Mouse (Mus musculus) kidney, adult 9 months (tissue): ENCODE results near the gene Vamp1.
"Not testable (repeated sequence)": the region's sequence is repeated elsewhere in the genome, so short reads cannot be mapped to it uniquely, and the experiment has no call there.

Experiments
- DNase-seq: peaks from one replicate; pipeline ENCODE4 v3.0.0; 2022

Gene Vamp1

DNA sequence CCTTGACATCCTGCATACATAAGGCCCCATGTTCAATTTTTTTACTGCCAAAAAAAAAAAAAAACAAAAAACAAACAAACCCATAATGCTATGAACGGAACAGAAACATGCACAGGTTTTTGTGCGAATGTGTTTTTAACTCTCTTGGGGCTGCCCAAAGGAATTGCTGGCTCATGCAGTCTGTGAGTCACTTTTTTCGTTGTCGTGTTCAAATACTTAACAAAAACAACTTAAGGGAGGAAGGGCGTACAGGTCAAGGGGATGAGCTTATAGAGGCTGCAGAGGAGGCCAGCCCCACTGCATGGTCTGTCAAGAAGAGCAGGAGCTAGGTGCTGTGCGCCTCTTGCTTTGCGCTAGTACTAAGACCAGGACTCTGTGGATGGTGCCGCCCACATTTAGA, 37.4 kb downstream of the Vamp1 start:
- DNase-seq, result no peak

DNA sequence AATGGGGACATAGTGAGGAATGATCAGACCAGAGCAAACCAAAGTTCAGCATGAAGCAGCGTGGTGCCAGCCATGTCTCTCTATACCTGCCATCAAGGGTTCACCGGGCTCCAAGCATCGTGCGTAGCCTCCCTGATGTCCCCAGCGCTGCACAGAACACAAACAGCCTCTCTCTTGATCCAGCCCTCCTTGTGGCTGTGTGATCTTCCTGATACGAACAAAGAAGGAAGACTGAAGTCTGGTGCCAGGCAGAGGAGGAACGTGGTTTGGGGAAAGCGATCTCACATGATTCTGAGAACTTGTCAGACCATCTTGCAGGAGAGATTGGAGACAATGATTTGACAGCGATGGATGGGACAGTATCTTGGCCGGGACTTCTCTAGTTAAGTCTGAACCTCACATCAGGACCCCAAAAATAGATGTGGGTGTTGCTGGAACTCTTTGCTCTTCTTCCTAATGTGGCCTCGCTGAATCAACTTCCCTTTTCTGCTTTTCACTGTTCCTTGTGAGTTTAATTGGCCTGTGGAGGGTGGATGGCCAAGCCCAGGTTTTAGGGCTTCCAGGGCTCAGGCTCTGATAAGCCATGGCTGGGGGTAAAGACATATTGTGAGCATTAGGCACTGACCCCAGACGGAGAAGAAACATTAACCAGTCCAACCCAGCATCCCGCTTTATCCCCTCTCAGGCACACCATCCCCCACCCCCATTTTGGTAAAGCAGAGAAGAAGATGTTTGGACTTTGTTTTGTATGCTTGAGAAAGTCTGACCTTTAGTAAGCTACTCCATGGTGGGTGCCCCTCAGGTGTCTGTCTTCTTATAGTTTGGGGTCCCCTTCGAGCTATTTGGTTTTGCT, 38.7 kb downstream of the Vamp1 start:
- DNase-seq, result peak; percentile 78

DNA sequence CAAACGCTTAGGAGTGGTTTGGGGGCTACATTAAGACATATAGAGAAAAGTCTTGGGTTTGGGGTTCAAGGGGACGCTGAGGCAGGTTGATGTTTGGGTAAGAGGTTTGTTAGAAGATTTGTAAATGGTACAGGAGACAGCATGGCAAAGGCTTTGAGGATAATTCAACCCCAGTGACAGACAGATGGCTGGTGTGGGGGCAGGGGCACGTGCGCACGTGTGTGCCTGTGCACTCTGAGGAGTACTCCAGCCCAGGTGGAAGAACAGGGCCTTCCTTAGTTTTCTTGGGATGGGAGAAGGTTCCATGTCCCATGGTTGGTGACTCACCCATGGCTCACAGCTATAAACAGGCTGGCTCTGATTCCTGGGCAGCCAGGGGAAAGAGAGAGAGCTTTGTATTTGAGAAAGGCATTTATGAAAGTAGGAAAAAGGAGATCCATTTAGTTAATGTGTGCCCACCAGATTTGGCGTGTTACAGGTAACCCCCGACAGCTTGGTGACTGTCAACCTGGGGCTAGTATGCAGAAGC, 40.2 kb downstream of the Vamp1 start:
- DNase-seq, result no peak

DNA sequence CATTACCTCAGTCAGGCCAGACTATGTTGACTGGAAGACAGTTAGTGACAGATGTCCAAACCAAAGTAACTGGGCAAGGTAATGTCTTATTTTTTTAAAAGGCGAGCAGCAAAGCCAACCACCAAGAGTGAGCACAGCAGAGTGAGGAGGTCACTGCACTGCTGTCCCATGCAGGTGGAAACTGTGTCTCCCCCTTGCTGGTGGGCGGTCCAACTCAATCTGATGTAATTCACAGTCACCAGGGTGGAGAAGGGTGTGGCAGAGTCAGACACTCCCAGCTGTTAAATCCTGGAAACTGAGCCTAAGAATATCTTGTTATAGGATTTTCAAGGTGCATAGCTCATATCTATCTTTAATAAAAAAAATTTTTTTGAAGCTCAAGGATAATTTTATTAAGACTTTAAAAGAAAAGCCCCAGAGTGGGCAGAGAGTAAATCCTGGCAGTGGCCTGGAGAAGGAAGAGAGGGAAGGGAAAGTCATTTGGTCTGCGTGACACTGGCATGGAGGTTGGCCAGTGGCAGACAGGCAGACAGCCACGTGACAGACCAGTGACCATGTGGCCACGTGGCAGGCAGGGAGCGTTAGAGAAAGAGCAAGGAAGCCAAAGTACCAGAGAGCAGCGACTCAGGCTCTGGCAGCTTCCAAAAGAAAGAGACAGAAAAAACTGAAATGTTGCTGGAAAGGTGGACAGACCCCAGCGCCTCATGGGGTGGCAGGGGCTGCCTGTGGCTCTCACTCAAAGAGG, 41.0 kb downstream of the Vamp1 start:
- peak; percentile 84 for DNase-seq

DNA sequence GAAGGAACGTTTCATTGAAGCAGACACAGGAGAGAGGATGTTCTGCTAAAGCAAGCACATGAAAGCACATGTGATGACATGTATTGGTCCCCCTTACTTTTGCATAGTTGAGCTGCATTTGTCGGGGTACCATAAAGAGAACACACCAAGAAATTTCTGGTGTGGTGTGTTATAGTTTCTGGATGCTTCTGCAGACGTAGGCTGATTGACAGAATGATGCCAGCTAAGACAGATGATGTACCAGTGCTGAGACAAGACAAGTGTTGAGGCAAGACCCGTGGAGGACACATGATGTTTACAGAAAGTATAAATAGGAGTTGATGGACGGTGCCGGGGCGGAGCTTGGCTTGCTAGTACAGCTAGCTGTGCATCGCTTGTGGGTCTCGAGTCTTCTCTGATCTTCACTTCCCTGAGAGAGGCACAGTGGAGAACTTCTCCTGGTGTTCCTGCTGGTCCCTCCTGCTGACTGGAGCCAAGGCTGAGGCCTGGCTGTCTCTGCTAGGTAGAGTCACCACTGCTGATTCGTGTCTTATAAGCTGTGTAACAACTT, 44.7 kb downstream of the Vamp1 start:
- no peak for DNase-seq

DNA sequence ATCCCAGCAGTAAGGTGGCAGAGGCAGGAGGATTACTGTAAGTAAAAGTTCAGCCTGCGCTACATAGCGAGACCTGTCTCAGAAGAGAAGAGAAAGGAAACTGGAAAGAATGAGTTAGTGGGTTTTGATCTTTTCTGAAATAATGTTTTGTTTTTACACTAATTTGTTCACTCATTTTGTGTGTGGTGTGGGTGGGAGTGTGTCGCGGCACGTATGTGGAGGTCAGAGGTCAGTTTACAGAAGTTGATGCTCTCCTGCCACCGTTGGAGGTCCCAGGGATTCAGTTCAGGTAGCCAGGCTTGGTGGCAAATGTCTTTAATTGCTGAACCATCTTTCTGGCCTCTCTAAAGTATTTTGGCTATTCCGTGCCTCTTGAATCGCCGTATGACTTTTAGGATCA, 48.9 kb downstream of the Vamp1 start:
- DNase-seq, result no peak

DNA sequence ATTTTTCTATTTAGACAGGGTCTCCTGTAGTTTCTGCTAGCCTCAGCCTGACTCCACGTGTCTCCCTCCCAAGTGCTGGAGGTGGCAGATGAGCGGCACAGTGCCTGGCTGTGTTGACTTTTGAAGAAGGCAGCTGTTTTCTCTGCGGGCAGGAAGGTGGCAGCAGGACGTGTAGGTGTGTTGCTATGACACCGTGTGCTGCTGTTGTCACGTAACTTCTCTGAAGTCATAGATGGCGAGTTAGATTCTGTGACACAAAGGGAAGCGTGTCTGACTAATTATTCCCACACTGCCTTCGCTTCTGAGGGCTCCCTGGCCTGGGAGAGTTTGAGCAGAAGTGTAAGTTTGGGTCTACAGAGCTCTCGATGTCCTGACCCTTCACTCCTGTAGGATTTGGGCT, 49.9 kb downstream of the Vamp1 start:
- no peak for DNase-seq

GRCm38 (mm10) chr6:125266091-125266490, 50.7 kb downstream of the Vamp1 start:
- no peak for DNase-seq

DNA sequence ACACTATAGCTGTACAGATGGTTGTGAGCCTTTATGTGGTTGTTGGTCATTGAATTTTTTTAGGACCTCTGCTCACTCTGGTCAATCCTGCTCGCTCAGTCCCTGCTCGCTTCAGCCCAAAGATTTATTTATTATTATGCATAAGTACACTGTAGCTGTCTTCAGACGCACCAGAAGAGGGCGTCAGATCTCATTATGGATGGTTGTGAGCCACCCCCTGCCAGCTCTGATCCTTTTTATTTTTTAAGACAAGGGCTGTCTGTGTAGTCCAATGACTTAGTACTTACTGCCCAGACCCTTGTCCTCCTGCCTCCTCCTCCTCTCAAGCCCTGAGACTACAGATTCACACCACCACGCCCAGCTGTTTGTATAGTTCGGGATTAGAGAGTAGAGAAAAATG, 51.2 kb downstream of the Vamp1 start:
- not testable (repeated sequence) for DNase-seq

DNA sequence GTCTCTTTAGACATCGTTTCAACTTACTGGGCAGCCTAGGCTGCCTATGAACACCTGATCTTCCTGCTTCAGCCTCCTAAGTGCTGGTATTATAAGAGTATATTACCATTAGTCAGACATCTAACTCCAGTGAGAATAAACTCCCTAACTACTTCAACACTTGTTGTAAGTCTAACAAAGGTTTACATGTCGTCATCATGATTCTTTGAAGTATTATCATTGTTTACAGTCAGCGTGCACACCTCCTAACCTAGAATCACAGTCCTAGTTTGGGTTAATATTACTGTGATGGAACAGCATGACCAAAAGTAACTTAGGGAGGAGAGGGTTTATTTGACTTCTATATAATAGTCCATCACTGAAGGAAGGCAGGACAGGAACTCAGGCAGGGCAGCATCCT, 52.1 kb downstream of the Vamp1 start:
- DNase-seq, result no peak

DNA sequence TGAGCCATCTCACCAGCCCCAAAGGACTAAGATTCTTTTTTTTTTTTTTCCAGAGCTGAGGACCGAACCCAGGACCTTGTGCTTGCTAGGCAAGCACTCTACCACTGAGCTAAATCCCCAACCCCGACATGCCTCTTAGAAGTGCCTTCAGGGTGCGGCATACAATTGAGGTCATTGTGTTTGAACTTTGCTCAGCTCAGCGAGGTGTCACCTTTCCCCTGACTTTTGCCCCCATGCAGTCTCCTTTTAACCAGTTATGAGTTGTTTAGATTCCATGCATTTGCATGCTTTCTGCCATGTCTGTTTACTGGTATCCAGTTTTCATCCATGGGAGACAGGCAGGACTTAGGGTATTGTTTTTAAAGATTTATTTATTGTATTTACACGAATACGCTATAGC, 53.4 kb downstream of the Vamp1 start:
- peak; percentile 31 for DNase-seq

DNA sequence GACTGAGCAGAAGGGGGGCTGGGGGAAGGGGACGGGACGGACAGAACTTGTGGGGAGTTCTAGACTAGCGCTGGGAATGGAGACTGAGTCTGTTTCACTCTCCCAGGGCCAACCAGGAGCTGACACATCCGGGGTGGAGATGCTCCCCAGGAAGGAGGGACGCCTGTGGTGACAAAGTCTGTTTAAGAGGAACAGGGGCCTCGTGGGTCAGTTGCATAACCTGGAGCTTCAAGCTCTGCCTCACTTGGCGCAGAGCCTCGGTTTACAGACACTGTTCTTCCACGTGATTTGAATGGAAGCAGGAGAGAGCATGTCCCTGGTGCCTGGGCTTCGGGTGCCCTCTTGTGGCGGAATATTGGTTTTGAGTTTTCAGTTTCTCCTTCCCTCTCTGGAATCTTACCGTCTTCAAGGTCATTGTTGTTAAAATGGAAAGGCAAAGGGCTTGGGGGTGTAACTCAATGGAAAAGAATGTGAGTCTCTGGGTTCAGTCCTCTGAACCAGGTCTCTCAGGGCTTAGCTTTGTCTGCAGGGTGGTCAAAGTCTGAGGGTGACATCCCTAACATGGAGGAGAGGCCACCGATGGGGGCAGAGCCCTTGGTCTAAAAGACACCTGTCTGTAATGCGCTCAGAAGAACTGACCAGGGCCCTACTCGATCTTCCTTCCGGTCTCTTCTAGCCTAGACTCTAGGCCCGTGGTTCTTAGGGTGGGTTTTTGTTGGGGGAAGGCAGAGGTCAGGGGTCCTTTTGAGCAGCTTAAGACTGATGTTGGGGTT, 56.3 kb downstream of the Vamp1 start:
- DNase-seq, result peak; percentile 99

GRCm38 (mm10) chr6:125272228-125272785, 57.0 kb downstream of the Vamp1 start:
- DNase-seq, result no peak

DNA sequence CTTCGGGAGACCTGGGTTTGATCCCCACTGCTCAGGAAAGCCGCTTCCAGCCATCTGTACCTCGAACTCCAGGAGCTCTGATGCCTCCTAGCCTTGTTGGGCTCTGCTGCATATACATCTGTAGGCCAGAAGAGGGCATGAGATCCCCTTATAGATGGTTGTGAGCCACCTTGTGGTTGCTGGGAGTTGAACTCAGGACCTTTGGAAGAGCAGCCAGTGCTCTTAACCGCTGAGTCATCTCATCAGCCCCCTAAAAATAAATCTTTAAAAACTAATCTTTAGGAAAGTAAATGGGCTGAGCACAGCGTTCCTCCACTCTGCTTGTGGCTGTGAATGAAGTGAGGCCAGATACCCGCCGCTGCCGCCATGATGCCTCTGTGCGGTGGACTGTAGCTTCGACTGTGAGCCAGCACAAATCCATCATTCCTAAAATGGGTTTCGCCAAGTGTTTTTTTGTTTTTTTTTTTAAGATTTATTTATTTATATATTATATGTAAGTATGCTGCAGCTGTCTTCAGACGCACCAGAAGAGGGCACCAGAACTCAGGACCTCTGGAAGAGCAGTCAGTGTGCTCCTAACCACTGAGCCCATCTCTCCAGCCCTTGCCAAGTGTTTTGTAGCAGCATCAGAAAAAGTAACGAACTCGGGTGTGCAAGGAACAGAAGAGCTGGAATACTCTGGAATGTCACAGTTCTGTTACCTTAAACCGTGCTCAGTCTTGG, 59.7 kb downstream of the Vamp1 start:
- DNase-seq, result peak; percentile 67

DNA sequence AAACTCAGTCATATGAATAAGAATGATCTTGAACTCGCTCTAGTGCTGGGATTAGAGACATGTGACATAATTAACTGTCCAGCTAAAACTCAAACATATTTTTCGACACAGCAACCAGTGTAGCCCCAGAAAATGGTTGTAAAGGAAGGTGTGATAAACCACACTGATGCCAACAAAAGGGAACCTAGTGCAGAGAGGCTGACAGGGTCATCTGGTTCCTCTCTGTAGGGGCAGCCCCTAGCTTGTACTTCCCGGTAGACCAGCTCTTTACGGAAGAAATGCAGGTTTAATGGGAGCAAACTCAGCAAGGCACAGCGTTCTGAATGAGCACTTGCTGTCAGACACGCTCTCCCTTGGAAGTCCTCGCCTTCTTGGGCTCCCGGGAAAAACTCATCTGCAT, 64.4 kb downstream of the Vamp1 start:
- DNase-seq, result no peak

- not testable (repeated sequence) for DNase-seq
Measured at GRCm38 (mm10) chr6:125282721-125283120, 67.4 kb downstream of the Vamp1 start.

- DNase-seq, result peak; percentile 42
Measured at GRCm38 (mm10) chr6:125284250-125284649, 68.9 kb downstream of the Vamp1 start.

DNA sequence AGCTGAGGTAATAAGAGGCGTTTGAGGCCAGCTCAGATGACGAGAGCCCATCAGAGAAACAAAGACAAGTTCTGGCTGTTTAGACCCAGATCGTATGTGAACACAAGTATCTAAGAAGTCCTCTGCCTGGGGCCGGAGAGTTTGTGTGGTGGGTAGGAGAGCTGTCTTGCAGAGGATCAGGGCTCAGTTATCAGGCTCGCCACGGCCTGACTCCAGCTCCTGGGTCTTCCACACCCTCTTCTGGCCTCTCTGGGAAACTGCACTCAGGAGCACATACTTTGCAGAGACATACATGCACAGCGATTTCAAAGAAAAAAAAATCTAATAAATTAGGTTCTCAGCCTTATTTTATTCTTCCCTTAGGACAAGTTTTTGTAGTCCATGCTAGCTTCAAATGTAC, 69.4 kb downstream of the Vamp1 start:
- DNase-seq, result no peak

DNA sequence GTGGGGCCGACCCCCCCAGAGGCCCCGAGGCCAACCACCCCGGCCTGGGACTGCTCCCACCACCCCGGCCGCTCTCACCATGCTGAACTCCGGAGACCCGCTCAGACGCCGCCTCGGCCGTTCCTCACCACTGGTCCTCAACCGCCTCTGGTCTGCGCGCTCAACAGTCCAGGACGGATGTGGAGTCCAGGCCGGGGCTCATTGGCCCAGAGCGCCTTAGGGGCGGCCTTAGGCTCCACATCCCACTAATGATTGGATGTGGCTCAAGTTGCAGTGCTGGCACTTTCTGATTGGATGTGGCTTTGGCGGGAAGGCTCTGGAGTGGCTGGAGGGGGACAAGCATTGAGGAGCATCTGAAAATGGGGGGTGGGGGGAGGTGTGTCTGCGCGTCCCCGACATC, 70.5 kb downstream of the Vamp1 start, which contains the start of gene Tuba3a:
Gene Tuba3a (minus strand): TSS at position 153 of the 400 bp plus-strand sequence.
- DNase-seq, result no peak

DNA sequence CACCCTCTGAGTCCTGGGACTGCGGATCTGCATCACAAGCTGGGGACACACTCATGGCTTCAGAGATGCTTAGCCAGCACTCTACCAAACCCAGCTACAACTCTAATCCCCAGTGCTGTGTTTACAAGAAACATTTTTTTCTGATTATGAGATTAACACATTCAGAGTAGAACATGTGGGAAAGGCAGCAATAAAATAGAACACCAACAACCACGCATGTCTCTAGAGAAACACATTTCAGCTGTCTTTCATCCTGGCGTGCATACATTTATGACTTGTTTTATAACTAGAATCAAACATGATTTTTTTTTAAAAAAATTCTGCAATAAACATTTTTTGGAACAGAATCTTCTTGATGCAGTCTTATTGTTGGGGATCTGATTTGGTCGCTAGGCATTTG, 71.6 kb downstream of the Vamp1 start:
- DNase-seq, result no peak

DNA sequence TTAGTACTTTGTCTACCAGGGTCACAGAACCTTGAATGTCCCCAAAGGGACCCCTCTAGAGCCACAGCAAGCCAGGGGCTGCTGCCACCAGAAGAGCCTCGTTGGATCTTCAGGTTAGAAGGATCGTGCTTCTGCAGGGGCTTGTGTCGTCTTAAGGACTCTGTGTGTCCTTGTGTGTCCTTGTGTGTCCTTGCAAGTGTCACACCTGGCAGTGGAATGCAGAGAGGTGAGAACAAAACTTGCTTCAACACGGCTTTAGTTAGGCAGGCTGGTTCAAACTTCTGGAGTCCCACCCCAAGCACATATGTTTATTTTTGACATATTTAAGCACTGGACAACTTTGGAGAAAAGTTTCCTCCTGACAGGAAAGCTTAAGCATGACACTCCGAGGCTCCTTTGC, 73.4 kb downstream of the Vamp1 start:
- DNase-seq, result no peak

- DNase-seq, result no peak
Measured at GRCm38 (mm10) chr6:125291329-125291728, 76.0 kb downstream of the Vamp1 start.
